Mouse (Mus musculus) embryonic stem cell, embryonic (primary cell): ENCODE measurements around the gene Dpm2.

Experiments
- CTCF ChIA-PET, 4 experiments: fragments of 300-600 bp in 2 of 4; fragments of 350-600 bp in 2 of 4; sonication (Branson Sonifier 250); formaldehyde crosslinking; loops; one replicate each; lab custom pipeline; 2022; ENCODE audit warnings: inconsistent platforms in 2 of 4; lab: Charles Lee
- POLR2A ChIA-PET, 4 experiments: fragments of 300-600 bp in 2 of 4; fragments of 350-600 bp in 2 of 4; sonication (Branson Sonifier 250); formaldehyde crosslinking; loops; one replicate each; lab custom pipeline; 2022; ENCODE audit warnings: antibody characterized with exemption in 4 of 4, inconsistent platforms in 1 of 4; lab: Charles Lee

Dpm2 gene

DNA sequence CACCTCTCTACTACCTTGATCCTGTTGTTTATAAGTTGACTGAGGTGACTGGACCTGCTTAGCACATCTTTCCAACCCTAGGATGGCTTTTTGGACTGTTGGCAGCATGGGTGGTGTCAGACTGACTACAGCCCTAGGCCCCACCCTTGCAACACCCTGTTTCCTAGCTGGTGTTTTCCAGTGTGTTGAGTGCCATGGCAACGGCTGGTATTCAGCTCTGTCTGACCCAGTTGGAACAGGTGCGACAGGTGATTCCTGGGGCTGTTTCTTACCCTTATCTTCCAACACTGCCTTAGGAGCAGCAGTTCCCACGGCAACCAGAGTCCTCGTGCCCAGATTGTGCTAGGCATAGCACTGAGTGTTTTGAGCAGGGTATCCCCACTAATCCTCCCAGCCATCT lies 32.2 kb upstream of the Dpm2 start:
- POLR2A ChIA-PET = interaction anchor here in 1 of 4 experiments (1.1 kb wide), 1 partner anchor 11 kb away, joined by 3 read pairs; no protein-coding TSS in a partner anchor
- CTCF ChIA-PET = interaction anchor here in 1 of 4 experiments (1.2 kb wide), 1 partner anchor 45 kb away, joined by 3 read pairs; no protein-coding TSS in a partner anchor

DNA sequence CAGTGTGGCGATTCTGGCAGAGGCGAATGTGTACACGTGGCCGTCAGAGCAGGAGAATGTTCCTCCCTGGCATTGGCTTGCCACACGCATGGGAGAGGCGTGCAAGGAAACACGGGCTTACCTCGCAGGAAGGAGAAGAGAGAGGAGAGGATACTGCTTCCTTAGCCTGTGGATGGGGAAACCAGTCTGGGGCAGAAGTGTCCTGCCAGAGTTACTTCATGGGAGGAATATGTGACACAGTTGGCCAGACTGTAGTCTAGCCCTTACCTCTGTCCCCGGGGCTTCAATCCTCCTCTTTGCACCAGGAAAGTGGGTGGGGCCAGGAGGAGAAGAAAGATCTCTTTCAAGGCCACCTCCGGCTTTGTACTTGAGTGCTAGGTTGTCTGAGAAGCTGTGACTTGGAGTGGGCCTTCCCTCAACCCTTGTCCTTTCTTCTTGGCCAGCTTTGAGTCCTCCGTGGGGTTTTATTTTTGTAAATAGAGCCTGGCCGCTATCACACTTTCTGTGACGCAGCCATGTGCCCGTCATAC lies 31.1 kb upstream of the Dpm2 start:
- POLR2A ChIA-PET = interaction anchor here in 2 of 4 experiments (0.7 to 1.2 kb wide), 3 partner anchors 19 to 323 kb away, joined by 3 to 5 read pairs (median 3); no protein-coding TSS in a partner anchor
- CTCF ChIA-PET = interaction anchor here in 2 of 4 experiments (0.7 to 0.8 kb wide), 2 partner anchors 17 to 52 kb away, joined by 3 to 4 read pairs; no protein-coding TSS in a partner anchor

DNA sequence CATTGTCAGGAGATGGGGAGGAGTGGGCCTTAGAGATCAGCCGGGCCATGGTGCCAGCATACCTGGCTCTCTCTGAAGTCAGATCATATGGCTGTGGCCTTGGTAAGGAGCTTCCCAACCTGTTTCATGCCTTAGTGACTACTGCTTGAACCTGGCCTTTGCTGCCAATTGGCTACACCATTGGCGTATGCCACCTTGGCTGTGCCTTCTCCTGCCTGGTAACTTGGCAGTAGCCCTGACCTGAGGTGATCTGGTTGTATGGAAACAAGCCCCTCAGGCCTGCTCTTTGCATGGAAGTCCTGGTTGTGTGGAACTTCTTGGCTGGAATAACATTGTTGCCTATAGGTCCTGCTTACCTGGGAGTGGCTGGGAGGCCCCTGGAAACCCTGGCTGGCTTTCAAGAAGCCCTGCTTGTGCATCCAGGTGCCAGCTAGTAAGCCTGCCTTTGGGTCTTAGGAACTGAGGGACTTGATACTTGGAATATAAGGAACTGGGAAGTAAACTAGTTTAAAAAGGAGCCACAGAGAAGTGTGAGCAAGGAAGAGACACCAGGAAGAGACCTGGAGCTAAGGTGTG lies 29.2 kb upstream of the Dpm2 start:
- CTCF ChIA-PET = interaction anchor here in 1 of 4 experiments (2.8 kb wide), 1 partner anchor 52 kb away, joined by 8 read pairs; no protein-coding TSS in a partner anchor
- POLR2A ChIA-PET = interaction anchor here in 2 of 4 experiments (0.6 to 1.9 kb wide), 10 partner anchors 8 to 120 kb away, joined by 3 to 8 read pairs (median 3); partner anchors contain the start of gene St6galnac4 (in 1 of the 2)

DNA sequence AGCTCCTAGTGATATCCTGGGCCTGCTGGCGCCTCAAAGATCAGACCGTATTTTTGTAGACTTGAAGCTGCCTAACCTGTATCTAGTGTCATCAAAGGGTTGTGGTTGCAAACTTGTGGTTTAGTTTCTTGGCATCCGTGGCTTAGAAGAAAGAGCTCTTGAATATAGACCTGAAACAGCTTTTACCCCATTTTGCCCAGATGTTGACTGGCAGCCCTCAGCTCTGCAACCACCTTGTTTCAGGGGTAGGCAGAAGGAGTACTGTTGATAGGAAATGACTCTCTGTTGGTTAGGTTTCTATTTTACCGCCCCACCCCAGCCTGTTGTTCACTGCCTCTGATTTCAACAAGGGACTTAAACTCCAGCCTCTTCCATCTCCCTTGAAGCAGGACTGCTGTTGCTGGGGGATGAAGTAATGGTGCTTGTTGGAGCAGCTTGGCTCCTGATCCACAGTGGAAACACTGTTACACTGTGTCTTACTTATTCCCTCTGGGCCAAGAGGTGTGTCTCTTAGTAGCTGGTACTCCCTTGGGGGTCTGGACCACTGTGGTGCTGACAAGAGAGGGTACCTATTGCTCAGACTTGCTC lies 28.6 kb upstream of the Dpm2 start:
- ChIA-PET CTCF (interaction anchor here in 1 of 4 experiments (2.8 kb wide), 1 partner anchor 53 kb away, joined by 8 read pairs; no protein-coding TSS in a partner anchor), POLR2A (interaction anchor here in 3 of 4 experiments (0.6 to 1.9 kb wide), 13 partner anchors 8 to 120 kb away, joined by 3 to 8 read pairs (median 3); partner anchors contain the start of gene St6galnac4 (in 1 of the 3))

DNA sequence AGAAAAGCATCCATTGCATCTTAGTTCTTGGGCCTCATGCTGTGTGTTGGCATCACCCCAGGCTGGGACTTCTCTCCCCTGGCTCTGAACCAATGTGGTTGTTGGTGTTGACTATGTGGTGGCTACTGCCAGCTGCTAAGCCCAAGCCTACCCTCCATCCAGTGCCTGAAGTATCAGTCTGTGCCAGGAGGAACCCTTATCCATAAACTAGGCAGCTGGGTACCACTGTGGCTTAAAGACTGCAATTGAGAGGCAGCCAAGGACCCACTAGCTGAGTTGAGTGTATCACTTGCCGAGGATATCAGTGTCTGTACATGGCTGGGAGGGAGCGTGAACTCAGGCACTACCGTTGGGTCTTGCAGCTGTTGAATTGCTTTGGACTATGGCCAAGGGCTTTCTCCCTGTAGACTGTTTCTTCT lies 27.6 kb upstream of the Dpm2 start:
- CTCF ChIA-PET = interaction anchor here in 2 of 4 experiments (0.6 kb wide), 2 partner anchors 237 to 668 kb away, joined by 3 read pairs; no protein-coding TSS in a partner anchor

DNA sequence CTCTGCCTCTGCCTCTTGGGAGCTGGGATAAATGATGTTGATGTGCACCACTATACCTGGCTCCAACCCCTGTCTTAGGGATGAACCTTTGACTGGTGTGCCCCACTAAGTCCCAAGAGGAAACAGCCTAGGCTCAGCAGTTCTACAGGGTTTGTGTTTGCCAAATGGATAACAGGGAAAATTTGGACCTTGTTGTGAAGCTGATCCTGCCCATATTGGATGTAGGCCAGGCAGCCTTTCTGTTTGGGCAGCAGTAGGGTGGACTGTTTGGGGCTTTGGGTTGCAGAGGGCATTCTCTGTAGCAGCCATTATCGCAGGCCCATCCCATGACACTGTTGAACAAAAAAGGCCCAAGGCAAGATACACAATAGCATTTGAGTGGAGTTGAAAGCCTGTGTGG lies 23.7 kb upstream of the Dpm2 start:
- POLR2A ChIA-PET = interaction anchor here in 2 of 4 experiments (0.7 to 4.6 kb wide), 8 partner anchors 8 to 39 kb away, joined by 3 to 33 read pairs (median 4); partner anchors contain the start of gene Fam102a (in 1 of the 2)
- CTCF ChIA-PET = interaction anchor here in 3 of 4 experiments (0.6 to 2.2 kb wide), 3 partner anchors 20 to 60 kb away, joined by 3 to 10 read pairs (median 3); no protein-coding TSS in a partner anchor

More for the DNA sequence above, 27.6 kb upstream of the Dpm2 start:
- POLR2A ChIA-PET = interaction anchor here in 1 of 4 experiments (1.1 to 1.9 kb wide), 6 partner anchors 9 to 896 kb away, joined by 3 to 8 read pairs (median 4); no protein-coding TSS in a partner anchor

DNA sequence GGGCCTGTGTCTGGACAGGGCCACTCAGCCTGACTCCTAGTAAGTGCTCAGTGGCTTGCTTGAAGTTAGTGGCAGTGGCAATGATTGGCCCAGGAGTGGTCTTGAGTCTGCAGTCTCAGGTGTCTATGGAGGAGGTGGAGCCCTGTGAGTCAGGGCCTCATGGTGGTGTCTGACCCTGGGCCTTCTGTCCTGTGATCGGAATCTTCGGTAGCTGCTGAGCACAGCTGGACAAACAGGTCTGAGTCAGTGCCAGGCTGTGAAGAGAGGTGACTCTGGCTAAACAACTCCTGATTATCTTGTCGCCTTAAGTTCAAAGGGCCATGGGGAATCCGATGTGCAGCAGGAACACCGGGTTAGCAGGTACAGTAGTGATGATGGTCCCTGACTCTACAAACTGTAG lies 23.3 kb upstream of the Dpm2 start:
- POLR2A ChIA-PET = interaction anchor here in 2 of 4 experiments (1.0 to 4.6 kb wide), 3 partner anchors 11 to 23 kb away, joined by 3 to 33 read pairs (median 3); partner anchors contain the start of genes Dpm2 (in 1 of the 2) and Fam102a (in 1 of the 2)
- CTCF ChIA-PET = interaction anchor here in 1 of 4 experiments (2.2 kb wide), 1 partner anchor 19 kb away, joined by 10 read pairs; no protein-coding TSS in a partner anchor

DNA sequence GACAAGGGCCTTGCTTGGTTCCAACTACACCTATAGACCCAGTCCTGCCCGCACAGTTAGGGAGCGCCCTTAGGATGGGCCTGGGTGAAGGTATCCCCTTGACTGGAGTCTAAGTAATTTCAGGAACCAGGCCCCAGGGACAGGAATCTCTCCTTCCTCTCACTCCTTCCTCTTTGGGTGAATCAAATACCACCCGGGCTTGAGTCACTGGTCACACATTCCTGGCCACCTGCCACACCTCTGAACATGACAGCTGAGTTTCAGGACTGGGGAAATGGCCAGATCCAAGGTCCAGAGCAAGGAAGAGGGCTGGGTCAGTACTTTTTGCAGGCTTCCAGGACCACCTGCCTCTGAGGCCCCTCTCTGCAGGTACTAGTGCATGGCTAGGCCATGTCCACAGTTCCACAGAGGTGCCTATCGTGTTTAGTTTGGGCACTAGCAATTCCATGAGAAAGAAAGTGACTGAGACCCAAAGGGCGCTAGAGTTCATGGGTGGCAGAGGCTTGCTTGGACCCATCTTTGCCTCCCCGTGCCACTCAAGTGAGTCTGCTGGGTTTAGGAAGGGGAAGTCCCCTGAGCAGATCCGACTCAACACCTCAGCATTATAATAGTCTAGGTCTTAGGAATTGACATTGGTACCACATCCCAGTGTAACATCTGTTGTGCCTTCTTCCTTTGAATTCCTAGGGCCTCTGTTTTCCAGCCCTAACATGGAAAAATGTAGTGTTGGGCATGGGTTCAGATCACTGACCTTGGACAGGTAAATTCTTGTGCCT lies 22.5 kb upstream of the Dpm2 start:
- POLR2A ChIA-PET = interaction anchor here in 2 of 4 experiments (1.0 to 4.6 kb wide), 3 partner anchors 12 to 22 kb away, joined by 3 to 33 read pairs (median 3); partner anchors contain the start of genes Dpm2 (in 1 of the 2) and Fam102a (in 1 of the 2)
- CTCF ChIA-PET = no interaction called here

DNA sequence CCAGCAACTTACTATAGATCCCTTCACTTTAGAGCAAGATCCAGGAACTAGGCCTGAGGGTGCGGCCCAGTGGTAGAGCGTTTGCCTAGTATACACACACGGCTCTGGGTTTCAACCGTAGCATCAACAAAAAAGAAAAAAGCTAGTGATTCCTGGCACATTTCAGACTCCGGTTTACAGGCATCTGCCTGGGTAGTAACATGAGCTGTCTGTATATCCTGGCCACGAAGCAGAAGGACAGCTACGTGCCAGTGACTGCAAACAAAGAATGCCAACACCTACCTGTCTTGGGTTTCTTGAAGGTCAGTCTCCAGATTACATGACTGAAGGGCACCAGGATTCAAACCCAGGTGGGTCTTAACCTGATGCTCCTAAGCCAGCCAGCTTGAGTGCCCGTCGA lies 21.5 kb upstream of the Dpm2 start:
- ChIA-PET CTCF (interaction anchor here in 1 of 4 experiments (1.1 to 1.2 kb wide), 2 partner anchors 61 to 145 kb away, joined by 3 to 5 read pairs; no protein-coding TSS in a partner anchor), POLR2A (interaction anchor here in 3 of 4 experiments (0.7 to 1.5 kb wide), 5 partner anchors 11 to 39 kb away, joined by 3 to 5 read pairs (median 3); partner anchors contain the start of gene Fam102a (in 1 of the 3))

DNA sequence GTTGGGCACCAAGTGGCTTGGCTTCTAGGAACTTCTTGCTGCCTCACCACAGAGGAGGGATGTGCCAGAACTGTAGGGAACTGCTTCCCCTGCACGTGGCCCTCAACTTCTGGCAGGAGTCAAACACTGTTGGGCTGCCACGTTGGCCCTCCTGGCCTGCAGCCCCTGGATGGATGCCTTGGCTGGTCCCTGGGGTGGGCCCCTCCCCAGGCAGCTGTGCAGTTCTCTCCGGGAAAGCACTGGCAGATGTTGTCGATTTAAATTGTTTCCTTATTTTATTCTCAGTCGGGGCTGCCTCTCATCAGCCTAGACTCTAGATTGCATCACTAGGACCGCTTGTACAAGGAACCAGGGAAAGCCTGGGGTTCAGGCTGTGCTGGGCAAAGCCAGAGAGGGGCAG lies 20.9 kb upstream of the Dpm2 start:
- CTCF ChIA-PET = interaction anchor here in 2 of 4 experiments (0.7 to 1.2 kb wide), 4 partner anchors 13 to 485 kb away, joined by 3 to 5 read pairs (median 4); no protein-coding TSS in a partner anchor
- POLR2A ChIA-PET = interaction anchor here in 3 of 4 experiments (0.6 to 1.6 kb wide), 7 partner anchors 8 to 94 kb away, joined by 3 to 5 read pairs (median 3); partner anchors contain the start of gene Fam102a (in 1 of the 3)

DNA sequence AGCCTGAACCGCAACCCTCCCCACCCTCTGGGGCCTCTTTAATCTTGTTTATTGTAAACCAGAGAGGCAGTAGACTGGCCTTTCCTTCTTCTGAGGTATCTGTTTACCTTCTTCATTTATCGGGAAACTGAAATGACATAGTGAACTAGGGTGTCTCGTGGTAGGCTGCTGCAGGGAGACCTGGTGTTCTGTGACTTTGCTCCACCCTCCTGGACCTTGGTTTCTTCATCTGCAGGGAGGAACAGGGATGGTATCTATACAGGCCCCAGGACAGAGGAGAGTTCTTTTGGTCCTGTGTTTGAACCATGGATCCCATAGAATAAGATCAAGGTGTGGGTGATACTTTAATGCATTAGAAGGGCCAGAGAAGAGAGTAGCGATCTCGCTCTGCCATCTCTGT lies 19.4 kb upstream of the Dpm2 start:
- CTCF ChIA-PET = interaction anchor here in 1 of 4 experiments (1.0 kb wide), 1 partner anchor 47 kb away, joined by 9 read pairs; no protein-coding TSS in a partner anchor
- POLR2A ChIA-PET = interaction anchor here in 3 of 4 experiments (0.8 to 1.6 kb wide), 3 partner anchors 8 to 15 kb away, joined by 3 to 4 read pairs (median 4); no protein-coding TSS in a partner anchor

DNA sequence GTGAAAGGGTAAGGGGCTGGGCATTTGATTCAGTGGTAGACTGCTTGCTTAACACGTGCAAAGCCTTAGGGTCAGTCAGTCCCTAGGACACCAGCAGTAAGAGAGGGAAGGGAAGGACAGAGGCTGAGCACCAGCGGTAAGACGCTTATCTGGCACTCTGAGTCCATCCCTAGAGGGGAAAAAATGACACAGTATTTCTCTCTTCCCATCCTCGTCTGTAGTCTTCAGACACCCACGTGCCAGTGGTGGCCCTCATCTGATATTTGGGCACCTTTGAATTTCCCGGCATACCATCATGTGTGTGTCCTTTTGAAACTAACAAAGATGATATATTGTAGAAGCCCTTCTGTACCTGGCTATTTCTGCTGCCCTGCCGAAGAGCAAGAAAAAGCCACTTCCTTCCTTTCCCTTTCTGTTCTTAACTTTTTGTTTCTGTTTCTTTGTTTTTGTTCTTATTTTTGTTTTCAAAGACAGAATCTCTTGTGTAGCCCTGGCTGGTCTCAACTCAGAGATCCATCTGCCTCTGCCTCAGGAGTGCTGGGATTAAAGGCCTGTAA lies 17.0 kb upstream of the Dpm2 start:
- POLR2A ChIA-PET = interaction anchor here in 2 of 4 experiments (1.0 to 2.4 kb wide), 3 partner anchors 7 to 30 kb away, joined by 3 to 5 read pairs (median 5); no protein-coding TSS in a partner anchor
- CTCF ChIA-PET = interaction anchor here in 3 of 4 experiments (0.6 to 2.0 kb wide), 3 partner anchors 8 to 88 kb away, joined by 3 to 9 read pairs (median 8); no protein-coding TSS in a partner anchor

DNA sequence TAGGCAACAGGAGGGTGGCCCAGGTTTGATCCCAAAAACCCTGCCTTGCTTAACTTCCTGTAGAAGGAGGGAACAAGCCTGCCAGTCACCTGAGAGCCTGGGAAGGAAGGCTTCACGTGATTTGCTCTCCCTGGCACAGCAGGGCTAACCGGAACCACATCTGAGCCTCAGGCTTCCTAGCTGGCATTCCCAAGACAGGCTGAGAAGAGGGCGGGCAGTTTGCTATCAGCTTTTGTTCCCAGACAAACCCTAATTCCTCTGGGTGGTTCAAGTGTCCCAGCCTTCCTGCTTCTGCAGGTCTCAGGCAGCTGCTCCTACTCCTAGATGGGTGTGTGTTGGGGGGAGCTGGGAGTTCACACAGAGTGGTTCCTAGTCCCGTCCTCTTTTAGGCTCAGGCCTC lies 15.2 kb upstream of the Dpm2 start:
- POLR2A ChIA-PET = interaction anchor here in 3 of 4 experiments (0.9 to 2.4 kb wide), 6 partner anchors 9 to 582 kb away, joined by 3 to 7 read pairs (median 5); partner anchors contain the start of genes Dpm2 (in 1 of the 3) and Fam102a (in 1 of the 3)
- CTCF ChIA-PET = interaction anchor here in 3 of 4 experiments (0.5 to 2.1 kb wide), 8 partner anchors 11 to 1018 kb away, joined by 3 to 9 read pairs (median 3); partner anchors contain the start of genes 9430097D07Rik (in 1 of the 3) and Pip5kl1 (in 1 of the 3)

DNA sequence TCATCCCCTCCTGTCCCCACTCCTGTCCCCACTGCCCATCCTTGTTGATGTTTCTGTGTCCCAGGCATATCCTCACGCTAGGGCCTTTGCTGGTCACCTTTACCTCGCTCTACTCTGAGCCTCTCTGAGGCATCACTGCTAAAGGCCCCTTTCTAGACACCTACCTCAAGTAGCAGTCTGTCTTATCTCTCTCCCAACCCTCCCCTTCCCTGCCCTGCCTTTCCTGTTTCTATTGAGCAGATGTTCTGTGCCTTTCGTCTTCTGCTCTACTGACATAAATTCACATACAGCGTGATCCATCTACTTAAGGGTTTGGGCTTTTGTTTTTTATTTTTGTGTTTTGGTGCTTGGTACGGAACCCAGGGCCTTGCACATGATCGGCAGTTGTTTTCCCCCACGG lies 14.6 kb upstream of the Dpm2 start:
- CTCF ChIA-PET = interaction anchor here in 3 of 4 experiments (0.6 to 2.1 kb wide), 6 partner anchors 10 to 151 kb away, joined by 3 to 5 read pairs (median 3); partner anchors contain the start of genes 9430097D07Rik (in 1 of the 3) and Pip5kl1 (in 1 of the 3)
- POLR2A ChIA-PET = interaction anchor here in 3 of 4 experiments (0.5 to 2.4 kb wide), 8 partner anchors 10 to 582 kb away, joined by 3 to 7 read pairs (median 4); partner anchors contain the start of genes 9430097D07Rik (in 1 of the 3), Dpm2 (in 1 of the 3), Fam102a (in 1 of the 3) and Pip5kl1 (in 1 of the 3)

DNA sequence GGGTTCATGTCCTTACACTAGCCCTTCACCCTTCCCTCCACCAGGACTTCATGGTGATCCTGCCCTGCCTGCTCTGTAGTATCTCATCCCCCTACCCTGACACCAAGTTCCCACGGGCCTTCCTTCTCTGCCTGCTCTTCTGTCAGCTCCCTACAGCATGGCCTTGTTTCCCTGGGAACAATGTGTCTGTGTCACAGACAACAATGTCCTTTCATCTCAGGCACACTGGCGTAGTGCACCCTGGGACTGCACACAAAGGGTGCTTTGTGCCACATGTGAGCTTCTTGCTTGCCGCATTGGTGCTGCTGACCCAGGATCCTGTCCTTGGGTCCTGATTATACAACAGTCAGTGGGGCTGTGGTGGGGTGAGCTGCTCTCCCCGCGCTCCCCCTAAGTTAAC lies 11.1 kb upstream of the Dpm2 start:
- POLR2A ChIA-PET = interaction anchor here in 3 of 4 experiments (0.6 to 2.9 kb wide), 20 partner anchors 9 to 349 kb away, joined by 3 to 16 read pairs (median 4); partner anchors contain the start of genes Dpm2 (in 3 of the 3), Fam102a (in 2 of the 3), Slc25a25 (in 1 of the 3) and St6galnac4 (in 1 of the 3)
- CTCF ChIA-PET = interaction anchor here in 2 of 4 experiments (0.9 to 2.9 kb wide), 3 partner anchors 71 to 73 kb away, joined by 3 to 14 read pairs (median 4); no protein-coding TSS in a partner anchor
